Mouse (Mus musculus) CH12.LX (cell line): Measurements from ENCODE around the gene Gm38100. TPM values are rescaled to one million over a fixed set of nuclear protein-coding genes. Genes with fewer than 3 reads are reported as not detected.

Source experiments
- DNase-seq: peaks from one replicate; pipeline ENCODE4 v3.0.0-alpha.2; 2013; ENCODE audit errors: extremely low read depth
- H3K27ac ChIP-seq: 2 replicates; pipeline ENCODE4 v1.5.1; 2012; ENCODE audit warnings: low read depth, mild to moderate bottlenecking, control low read depth, moderate library complexity; ENCODE audit not compliant: insufficient read depth
- H3K27me3 ChIP-seq: replicated peaks from 2 replicates; pipeline ENCODE3; 2012; ENCODE audit warnings: inconsistent platforms
- H3K36me3 ChIP-seq, 2 experiments: replicated peaks in 1 of 2; 2 replicates each; pipeline versions ENCODE3 to v1.6.1; 2012; ENCODE audit warnings: inconsistent platforms in 1 of 2, low read length in 1 of 2, mild to moderate bottlenecking in 1 of 2, mixed read lengths in 1 of 2, moderate library complexity in 1 of 2; ENCODE audit not compliant: control insufficient read depth in 1 of 2, insufficient read depth in 1 of 2
- H3K4me1 ChIP-seq, 2 experiments: 2 replicates each; pipeline ENCODE4 v1.6.1; 2012; ENCODE audit warnings: inconsistent platforms in 1 of 2, moderate library complexity in 1 of 2; ENCODE audit not compliant: insufficient read depth in 2 of 2, control insufficient read depth in 1 of 2
- H3K4me2 ChIP-seq: 2 replicates; pipeline ENCODE4 v1.6.1; 2012; ENCODE audit warnings: low read depth, mild to moderate bottlenecking, control low read depth; ENCODE audit not compliant: poor library complexity, insufficient read depth, severe bottlenecking
- H3K4me3 ChIP-seq, 3 experiments: fragments of 150-350 bp in 1 of 3; sonication (generic) in 1 of 3; replicated peaks in 1 of 3; 2 replicates each; pipeline versions ENCODE3 to v1.5.1; 2011 to 2012; ENCODE audit warnings: low read depth in 2 of 3, low read length in 2 of 3, mild to moderate bottlenecking in 2 of 3, moderate library complexity in 2 of 3, control low read depth in 1 of 3, improper control_type of control experiment in 1 of 3, inconsistent platforms in 1 of 3, mixed read lengths in 1 of 3; ENCODE audit not compliant: poor library complexity in 1 of 3
- H3K79me2 ChIP-seq: replicated peaks from 2 replicates; pipeline ENCODE4 v1.6.1; 2012; ENCODE audit warnings: mild to moderate bottlenecking, moderate library complexity; ENCODE audit not compliant: control insufficient read depth, poor library complexity, insufficient read depth, severe bottlenecking; ENCODE audit errors: extremely low read depth
- H3K9ac ChIP-seq: 2 replicates; pipeline ENCODE4 v1.6.1; 2012; ENCODE audit warnings: low read depth, mild to moderate bottlenecking, control low read depth, moderate library complexity; ENCODE audit not compliant: insufficient read depth
- H3K9me3 ChIP-seq: replicated peaks from 2 replicates; pipeline ENCODE3; 2012; ENCODE audit warnings: low read length, inconsistent platforms, mixed read lengths
- BHLHE40 ChIP-seq: IDR thresholded peaks from 2 replicates; pipeline ENCODE4 v1.6.1; 2011; ENCODE audit warnings: mild to moderate bottlenecking, low read depth, low read length, improper control_type of control experiment
- CHD2 ChIP-seq: IDR thresholded peaks from 2 replicates; pipeline ENCODE4 v1.6.1; 2011; ENCODE audit warnings: low read length, improper control_type of control experiment
- CTCF ChIP-seq, 2 experiments: IDR thresholded peaks in 1 of 2; conservative IDR thresholded peaks in 1 of 2; 2 replicates each; pipeline ENCODE4 v1.5.1; 2011 to 2012; ENCODE audit warnings: low read depth in 2 of 2, low read length in 2 of 2, improper control_type of control experiment in 1 of 2, inconsistent platforms in 1 of 2, mild to moderate bottlenecking in 1 of 2, moderate library complexity in 1 of 2
- E2F4 ChIP-seq: IDR thresholded peaks from 2 replicates; pipeline ENCODE4 v1.6.1; 2011; ENCODE audit warnings: low read depth, low read length, improper control_type of control experiment; ENCODE audit not compliant: insufficient replicate concordance
- GABPA ChIP-seq: IDR thresholded peaks from 2 replicates; pipeline ENCODE4 v1.6.1; 2012; ENCODE audit warnings: low read depth, low read length, improper control_type of control experiment, inconsistent platforms; ENCODE audit not compliant: insufficient replicate concordance
- HCFC1 ChIP-seq: IDR thresholded peaks from 2 replicates; pipeline ENCODE4 v1.6.1; 2012; ENCODE audit warnings: low read depth, mild to moderate bottlenecking, inconsistent platforms, low read length, improper control_type of control experiment
- IRF4 ChIP-seq: IDR thresholded peaks from 2 replicates; pipeline ENCODE4 v1.6.1; 2014; ENCODE audit warnings: low read depth, mild to moderate bottlenecking, inconsistent platforms, low read length, improper control_type of control experiment
- JUND ChIP-seq: conservative IDR thresholded peaks from 2 replicates; pipeline ENCODE4 v1.6.1; 2011; ENCODE audit warnings: low read depth, low read length, improper control_type of control experiment
- MAZ ChIP-seq: IDR thresholded peaks from 2 replicates; pipeline ENCODE4 v1.6.1; 2012; ENCODE audit warnings: low read depth, mild to moderate bottlenecking, inconsistent platforms, low read length, improper control_type of control experiment, moderate library complexity
- MEF2A ChIP-seq: IDR thresholded peaks from 2 replicates; pipeline ENCODE4 v1.6.1; 2014; ENCODE audit warnings: low read depth, mild to moderate bottlenecking, inconsistent platforms, low read length, improper control_type of control experiment, borderline replicate concordance
- MYC ChIP-seq: IDR thresholded peaks from 2 replicates; pipeline ENCODE4 v1.6.1; 2011; ENCODE audit warnings: low read depth, mild to moderate bottlenecking, improper control_type of control experiment, low read length
- NELFE ChIP-seq: IDR thresholded peaks from 2 replicates; pipeline ENCODE4 v1.6.1; 2011; ENCODE audit warnings: low read depth, low read length, improper control_type of control experiment
- PAX5 ChIP-seq: IDR thresholded peaks from 2 replicates; pipeline ENCODE4 v1.6.1; 2012; ENCODE audit warnings: low read length, inconsistent platforms, mixed read lengths
- POLR2A ChIP-seq: IDR thresholded peaks from 2 replicates; pipeline ENCODE4 v1.6.1; 2011; ENCODE audit warnings: low read depth, mild to moderate bottlenecking, improper control_type of control experiment, low read length
- RAD21 ChIP-seq: IDR thresholded peaks from 2 replicates; pipeline ENCODE4 v1.6.1; 2011; ENCODE audit warnings: low read depth, mild to moderate bottlenecking, low read length, improper control_type of control experiment, moderate library complexity
- RCOR1 ChIP-seq: conservative IDR thresholded peaks from 2 replicates; pipeline ENCODE4 v1.6.1; 2012; ENCODE audit warnings: low read depth, mild to moderate bottlenecking, inconsistent platforms, low read length, improper control_type of control experiment
- SIN3A ChIP-seq: IDR thresholded peaks from 2 replicates; pipeline ENCODE4 v1.6.1; 2012; ENCODE audit warnings: low read length, improper control_type of control experiment, inconsistent platforms
- SMC3 ChIP-seq: IDR thresholded peaks from 2 replicates; pipeline ENCODE4 v1.6.1; 2011; ENCODE audit warnings: low read depth, low read length, improper control_type of control experiment
- UBTF ChIP-seq: IDR thresholded peaks from 2 replicates; pipeline ENCODE4 v1.6.1; 2012; ENCODE audit warnings: low read depth, mild to moderate bottlenecking, inconsistent platforms, low read length, improper control_type of control experiment, moderate library complexity
- USF1 ChIP-seq: IDR thresholded peaks from 2 replicates; pipeline ENCODE4 v1.6.1; 2014; ENCODE audit warnings: low read depth, mild to moderate bottlenecking, inconsistent platforms, low read length, improper control_type of control experiment
- ZC3H11A ChIP-seq: IDR thresholded peaks from 2 replicates; pipeline ENCODE4 v1.6.1; 2012; ENCODE audit warnings: low read depth, mild to moderate bottlenecking, inconsistent platforms, low read length, improper control_type of control experiment
- ZKSCAN1 ChIP-seq: IDR thresholded peaks from 2 replicates; pipeline ENCODE4 v1.6.1; 2012; ENCODE audit warnings: low read depth, inconsistent platforms, low read length, improper control_type of control experiment, borderline replicate concordance
- ZMIZ1 ChIP-seq: IDR thresholded peaks from 2 replicates; pipeline ENCODE4 v1.6.1; 2012; ENCODE audit warnings: low read depth, mild to moderate bottlenecking, inconsistent platforms, low read length, improper control_type of control experiment
- dilution Hi-C: fragments of 300-500 bp; cut with MboI; formaldehyde crosslinking; loops from 2 replicates; pipeline ENCODE4 v1.14.3; 2020; ENCODE audit warnings: low sequenced_read_pairs; ENCODE audit not compliant: extremely low pct_unique_long_range_greater_than_20kb, extremely low pct_ligation_motif_present
- in situ Hi-C: fragments of 300-500 bp; cut with MboI; formaldehyde crosslinking; loops from 3 replicates; pipeline ENCODE4 v1.14.3; 2019; ENCODE audit warnings: low sequenced_read_pairs, low pct_ligation_motif_present, low pct_unique_long_range_greater_than_20kb, mixed read lengths
- polyA plus RNA-seq: library from polyadenylated mRNA; unstranded; fragments of >175 nt; gene quantifications from 2 replicates; pipeline ENCODE4 v1.2.1, GENCODE M21; 2012; ENCODE audit warnings: low read depth; ENCODE audit not compliant: insufficient read length
- total RNA-seq, 2 experiments: library from RNA; depleted of rRNA; stranded (reverse); fragments of 300-350 nt in 1 of 2; fragments of >200 nt in 1 of 2; gene quantifications; 2 replicates each; pipeline ENCODE4 v1.2.3; 2012 to 2014

Gm38100 gene
- total and polyA plus RNA-seq, 3 experiments = not detected

GRCm38 (mm10) chr1:175931391-175931790 is 11.3 kb downstream of the Gm38100 start:
- TF ChIP-seq NELFE (no peak), ZKSCAN1 (peak; percentile 11; the same call in 1 of the 2 replicates)
- H3K4me3 ChIP-seq = no peak overlapping the region
- H3K36me3 ChIP-seq = no peaks in the 10 kb centered on the region
- no peak overlapping the region for H3K4me2 ChIP-seq
- DNase-seq = no peak
- dilution Hi-C loops = no loop called here
- in situ Hi-C loops = loop anchor here (25.0 kb wide), 1 partner anchor 756 kb away; no protein-coding TSS in a partner anchor
- no peaks in the 10 kb centered on the region for H3K27me3 ChIP-seq
- H3K4me1 ChIP-seq = peaks cover 2 to 4% of the 10 kb centered on the region in 2 experiments; a peak in 3 of 4 replicates
- H3K9me3 ChIP-seq = no peaks in the 10 kb centered on the region
- no peaks in the 10 kb centered on the region for H3K79me2 ChIP-seq
- H3K27ac ChIP-seq = no peak overlapping the region
- no peak overlapping the region for H3K9ac ChIP-seq

- dilution Hi-C loops (no loop called here), in situ Hi-C loops (loop anchor here (25.0 kb wide), 1 partner anchor 751 kb away; no protein-coding TSS in a partner anchor)
- DNase-seq = peak; percentile 82
- H3K79me2 ChIP-seq = no peaks in the 10 kb centered on the region
- peaks cover 0 to 2% of the 10 kb centered on the region in 2 experiments; a peak in 1 of 4 replicates for H3K4me1 ChIP-seq
- TF ChIP-seq RAD21 (peak; percentile 86), CTCF (conservative IDR thresholded peaks at IDR 0.05 in 1 of 2, IDR thresholded peaks at IDR 0.05 in 1 of 2; ENCODE audit: low read depth in 2 of 2, low read length in 2 of 2) (peak; percentile 87), SMC3 (peak; percentile 69), MYC (0 out of 2 replicates have a peak, but pooled peaks have one; percentile 32), USF1 (no peak)
- no peak overlapping the region for H3K27ac ChIP-seq
- H3K36me3 ChIP-seq = no peaks in the 10 kb centered on the region
- H3K4me3 ChIP-seq = no peak overlapping the region
- no peaks in the 10 kb centered on the region for H3K27me3 ChIP-seq
- H3K4me2 ChIP-seq = peak overlapping the region; percentile 68; the same call in 1 of the 2 replicates
- no peaks in the 10 kb centered on the region for H3K9me3 ChIP-seq
- H3K9ac ChIP-seq = no peak overlapping the region
Observed at GRCm38 (mm10) chr1:175936282-175936737, 16.2 kb downstream of the Gm38100 start.

- Histone ChIP-seq H3K79me2 (no peaks in the 10 kb centered on the region), H3K4me2 (no peak overlapping the region), H3K9ac (no peak overlapping the region), H3K27me3 (no peaks in the 10 kb centered on the region), H3K36me3 (no peaks in the 10 kb centered on the region), H3K4me1 (peaks cover 0 to 2% of the 10 kb centered on the region in 2 experiments; a peak in 1 of 4 replicates), H3K9me3 (no peaks in the 10 kb centered on the region), H3K4me3 (no peak overlapping the region)
- in situ Hi-C loops = loop anchor here (25.0 kb wide), 1 partner anchor 749 kb away; no protein-coding TSS in a partner anchor
- dilution Hi-C loops = no loop called here
- DNase-seq = no peak
- no peak for TF ChIP-seq GABPA
- TF ChIP-seq CHD2 = no peak
- TF ChIP-seq ZMIZ1 = no peak
- no peak for TF ChIP-seq RCOR1
- TF ChIP-seq E2F4 = no peak
- no peak for TF ChIP-seq SIN3A
- TF ChIP-seq PAX5 = no peak
- no peak for TF ChIP-seq MAZ
- no peak for TF ChIP-seq MEF2A
- TF ChIP-seq UBTF = no peak
- TF ChIP-seq JUND = no peak
- TF ChIP-seq HCFC1 = no peak
- no peak for TF ChIP-seq IRF4
- TF ChIP-seq BHLHE40 = no peak
- no peak for TF ChIP-seq ZC3H11A
- no peak for TF ChIP-seq ZKSCAN1
- no peak for TF ChIP-seq POLR2A
- TF ChIP-seq, all 38 proteins: peak for 0
- H3K27ac ChIP-seq = no peak overlapping the region
Observed at GRCm38 (mm10) chr1:175938731-175939130, 18.6 kb downstream of the Gm38100 start.
